8 mouse cellular contexts compared by ENCODE assay signal in genomic region chr19:40271308-40271892, GRCm38 (mm10). TPM values are rescaled to one million over a fixed set of nuclear protein-coding genes. Genes with fewer than 3 reads are reported as not detected.
DNase-seq lines count a peak whose midpoint lies in the region; ATAC-seq and TF ChIP-seq lines count a peak whose summit lies in the region.

Pdlim1 (minus strand) TSS chr19:40271842.

- no peaks in the 10 kb centered on the region for H3K27me3 ChIP-seq in liver, postnatal 0 days (ENCODE audit: insufficient read depth, low read length)
- H3K27me3 ChIP-seq in neural tube, embryonic 12.5 days (replicated peaks): peaks cover 30% of the 10 kb centered on the region

- no peaks in the 10 kb centered on the region for H3K9me3 ChIP-seq in liver, postnatal 0 days (ENCODE audit: low read length)
- H3K9me3 ChIP-seq in neural tube, embryonic 12.5 days: no peaks in the 10 kb centered on the region

- H3K4me3 ChIP-seq in liver, postnatal 0 days (ENCODE audit: low read depth, low read length): peak within 1 kb of the TSS; percentile 86
- peak within 1 kb of the TSS; percentile 54 for H3K4me3 ChIP-seq in neural tube, embryonic 12.5 days

- no peak for TF ChIP-seq EP300 in liver, postnatal 0 days (IDR thresholded peaks at IDR 0.05; ENCODE audit: low read depth)

- peak within 1 kb of the TSS; percentile 93 for H3K4me2 ChIP-seq in liver, postnatal 0 days (ENCODE audit: low read depth, low read length)
- peak within 1 kb of the TSS; percentile 96 for H3K4me2 ChIP-seq in neural tube, embryonic 12.5 days (replicated peaks)

- under 1% methylated on average over 41 of the region's 54 CpGs for WGBS in liver, postnatal 0 days (ENCODE audit: insufficient replicate concordance)
- under 1% methylated on average over 54 of the region's 54 CpGs for WGBS in neural tube, embryonic 12.5 days

- ATAC-seq in liver, postnatal 0 days: peak; percentile 96
- ATAC-seq in neural tube, embryonic 12.5 days (ENCODE audit: low FRiP score, low read depth): peak; percentile 76

- peak within 1 kb of the TSS; percentile 88 for H3K9ac ChIP-seq in liver, postnatal 0 days (replicated peaks)
- H3K9ac ChIP-seq in neural tube, embryonic 12.5 days: peak within 1 kb of the TSS; percentile 56

- TF ChIP-seq CTCF in liver, postnatal 0 days (IDR thresholded peaks at IDR 0.05; ENCODE audit: low read depth): no peak

- H3K27ac ChIP-seq in liver, postnatal 0 days (ENCODE audit: low read depth): peak within 1 kb of the TSS; percentile 81
- no peak within 1 kb of the TSS for H3K27ac ChIP-seq in neural tube, embryonic 12.5 days

- H3K4me1 ChIP-seq in liver, postnatal 0 days (ENCODE audit: insufficient read depth): peaks cover 21% of the 10 kb centered on the region
- peaks cover 15% of the 10 kb centered on the region for H3K4me1 ChIP-seq in neural tube, embryonic 12.5 days

- DNase-seq in right cerebral cortex, postnatal 14 days: peak; percentile 25
- DNase-seq in right cerebral cortex, postnatal 25 days: no peak
- peak; percentile 87 for DNase-seq in embryo, embryonic 11 days
- DNase-seq in heart, adult 18-20 months: peak; percentile 90 to 92
- peak; percentile 57 for DNase-seq in kidney, adult 18-20 months
- peak; percentile 87 for DNase-seq in liver, postnatal 0 days
- peak; percentile 50 to 68 for DNase-seq in thymus, postnatal 10 days (ENCODE audit: low spot score in 2 of 2)

- 0 out of 2 replicates have a peak, but pooled peaks cover 2% of the 10 kb centered on the region for H3K36me3 ChIP-seq in liver, postnatal 0 days (replicated peaks; ENCODE audit: insufficient read depth, low read length)
- no peaks in the 10 kb centered on the region for H3K36me3 ChIP-seq in neural tube, embryonic 12.5 days

RNA-seq across cellular contexts. Expression of gene Pdlim1, which starts in this region (rescaled TPM):
- 100 to 1,000 TPM; 119 to 169 TPM for total RNA-seq in heart, adult 18-20 months (2021)
- polyA plus RNA-seq in liver, postnatal 0 days (2015; fragmentation: Nextera tagmentation; extraction: Ambion mirVana): 80.4 and 82.1 TPM in 2 replicates
- polyA plus RNA-seq in neural tube, embryonic 12.5 days (2016; fragmentation: Nextera tagmentation; extraction: Ambion mirVana): 81.2 and 89.2 TPM in 2 replicates
